Mouse (Mus musculus) heart, embryonic 12.5 days (tissue): Measurements from ENCODE around the gene Cdc40. TPM values are rescaled to one million over a fixed set of nuclear protein-coding genes. Genes with fewer than 3 reads are reported as not detected.
"Not testable (repeated sequence)": the region's sequence is repeated elsewhere in the genome, so short reads cannot be mapped to it uniquely, and the experiment has no call there.

ENCODE experiments used
- ATAC-seq: fragments of 200-750 bp; cut with Nextera tagmentation; 2 replicates; pipeline ENCODE4 v1.8.0; 2017; ENCODE audit warnings: moderate TSS enrichment, moderate library complexity; ENCODE audit not compliant: insufficient number of reproducible peaks, low FRiP score
- H3K27ac ChIP-seq: fragments of 300-500 bp; sonication (generic); 2 replicates; pipeline ENCODE4 v1.5.1; 2016; ENCODE audit warnings: mild to moderate bottlenecking, moderate library complexity; ENCODE audit not compliant: poor library complexity, severe bottlenecking
- H3K27me3 ChIP-seq: fragments of 300-500 bp; sonication (generic); replicated peaks from 2 replicates; pipeline ENCODE4 v1.6.1; 2016; ENCODE audit warnings: mild to moderate bottlenecking, moderate library complexity
- H3K36me3 ChIP-seq: fragments of 300-500 bp; sonication (generic); 2 replicates; pipeline ENCODE4 v1.6.1; 2016; ENCODE audit warnings: mild to moderate bottlenecking, moderate library complexity
- H3K4me1 ChIP-seq: fragments of 300-500 bp; sonication (generic); replicated peaks from 2 replicates; pipeline ENCODE4 v1.6.1; 2016; ENCODE audit warnings: mild to moderate bottlenecking
- H3K4me2 ChIP-seq: fragments of 300-500 bp; sonication (generic); 2 replicates; pipeline ENCODE4 v1.6.1; 2016; ENCODE audit warnings: mild to moderate bottlenecking, moderate library complexity
- H3K4me3 ChIP-seq: fragments of 300-500 bp; sonication (generic); 2 replicates; pipeline ENCODE4 v1.5.1; 2016; ENCODE audit warnings: mild to moderate bottlenecking
- H3K9ac ChIP-seq: fragments of 300-500 bp; sonication (generic); 2 replicates; pipeline ENCODE4 v1.6.1; 2016; ENCODE audit warnings: mild to moderate bottlenecking, moderate library complexity
- H3K9me3 ChIP-seq: fragments of 300-500 bp; sonication (generic); replicated peaks from 2 replicates; pipeline ENCODE4 v1.6.1; 2016; ENCODE audit warnings: mild to moderate bottlenecking, moderate library complexity
- WGBS: fragments of 180-500 bp; shearing (Covaris S2); methylation state at CpG from one replicate; pipeline ENCODE4 v1.1.7; 2016; 5-methylcytosine and 5-hydroxymethylcytosine counted together
- polyA plus RNA-seq: library from polyadenylated mRNA; unstranded; fragments of >200 nt; fragmentation: Nextera tagmentation; extraction: Ambion mirVana; gene quantifications from 2 replicates; pipeline ENCODE4 v1.2.1, GENCODE M21; 2016

The Cdc40 gene
- polyA plus RNA-seq, 1 experiment from 2014 or later, result 25.7 TPM

DNA sequence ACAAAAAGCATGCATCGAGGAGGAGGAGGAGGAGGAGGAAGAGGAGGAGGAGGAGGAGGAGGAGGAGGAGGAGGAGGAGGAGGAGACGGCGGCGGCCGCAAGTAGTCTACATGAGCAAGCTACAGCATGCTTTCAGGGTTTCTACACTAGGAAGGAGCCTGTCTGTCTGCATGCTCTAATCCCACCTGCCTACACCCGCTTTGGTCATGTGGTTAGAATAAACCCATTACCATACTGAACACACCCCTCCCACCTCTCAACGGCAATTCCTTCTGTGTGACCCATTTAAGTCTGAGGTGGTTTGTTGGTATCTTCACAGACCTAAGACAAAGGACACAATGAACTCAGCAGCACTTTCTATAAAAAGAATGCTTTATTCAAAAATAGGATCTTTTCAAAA lies 51.8 kb downstream of the Cdc40 start:
- Histone ChIP-seq H3K9ac (no peak overlapping the region), H3K36me3 (peaks cover 62% of the 10 kb centered on the region), H3K27ac (no peak overlapping the region), H3K9me3 (no peaks in the 10 kb centered on the region), H3K27me3 (no peaks in the 10 kb centered on the region), H3K4me2 (no peak overlapping the region), H3K4me1 (no peaks in the 10 kb centered on the region), H3K4me3 (no peak overlapping the region)
- 89% methylated on average over 5 of the region's 7 CpGs for WGBS
- ATAC-seq, result no peak

DNA sequence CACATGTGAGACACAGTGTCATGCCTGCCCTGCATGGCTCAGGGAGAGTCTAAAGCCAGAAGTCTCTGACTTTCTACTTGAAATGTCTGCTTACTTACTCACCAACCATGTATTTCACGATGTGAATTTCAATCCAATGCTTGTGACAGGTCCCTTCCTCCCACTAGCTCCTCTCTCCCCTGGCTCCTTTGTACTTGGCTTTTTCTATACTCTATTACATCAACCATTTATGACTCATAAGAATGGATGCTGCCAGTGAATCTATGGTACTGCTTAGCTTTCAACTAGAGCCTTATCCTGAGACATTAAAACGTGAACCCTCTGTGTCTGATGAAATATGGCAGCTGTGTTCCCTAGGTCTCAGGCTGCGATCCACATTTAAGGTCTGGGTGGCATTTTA lies 52.8 kb downstream of the Cdc40 start:
- Histone ChIP-seq H3K4me3 (no peak overlapping the region), H3K27me3 (no peaks in the 10 kb centered on the region), H3K9ac (no peak overlapping the region), H3K9me3 (no peaks in the 10 kb centered on the region), H3K27ac (no peak overlapping the region), H3K4me1 (no peaks in the 10 kb centered on the region), H3K4me2 (no peak overlapping the region), H3K36me3 (peaks cover 55% of the 10 kb centered on the region)
- ATAC-seq, result no peak
- WGBS, result 85% methylated on average over 3 of the region's 3 CpGs

DNA sequence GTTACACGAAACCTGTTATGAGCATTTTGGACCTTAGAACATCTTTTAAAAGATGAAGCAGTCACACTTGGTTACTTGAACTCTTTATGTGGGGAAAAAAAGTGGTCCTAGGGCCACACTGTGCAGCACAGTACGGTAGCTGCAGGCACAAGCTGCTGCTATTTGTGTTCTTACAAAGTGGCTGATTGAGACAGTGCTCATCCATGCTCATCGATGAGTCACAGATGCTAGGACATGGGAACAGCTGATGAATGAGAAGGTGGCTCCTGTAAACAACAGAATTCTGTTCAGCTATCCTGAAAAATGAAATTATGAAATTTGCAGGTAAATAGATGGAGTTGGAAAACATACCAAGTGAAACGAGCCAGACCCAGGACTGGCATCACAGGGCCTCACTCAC lies 55.4 kb downstream of the Cdc40 start:
- no peak overlapping the region for H3K27ac ChIP-seq
- no peak overlapping the region for H3K4me3 ChIP-seq
- 86% methylated on average over 4 of the region's 4 CpGs for WGBS
- peaks cover 36% of the 10 kb centered on the region for H3K36me3 ChIP-seq
- no peak overlapping the region for H3K9ac ChIP-seq
- no peaks in the 10 kb centered on the region for H3K9me3 ChIP-seq
- ATAC-seq, result no peak
- no peak overlapping the region for H3K4me2 ChIP-seq
- no peaks in the 10 kb centered on the region for H3K27me3 ChIP-seq
- no peaks in the 10 kb centered on the region for H3K4me1 ChIP-seq

DNA sequence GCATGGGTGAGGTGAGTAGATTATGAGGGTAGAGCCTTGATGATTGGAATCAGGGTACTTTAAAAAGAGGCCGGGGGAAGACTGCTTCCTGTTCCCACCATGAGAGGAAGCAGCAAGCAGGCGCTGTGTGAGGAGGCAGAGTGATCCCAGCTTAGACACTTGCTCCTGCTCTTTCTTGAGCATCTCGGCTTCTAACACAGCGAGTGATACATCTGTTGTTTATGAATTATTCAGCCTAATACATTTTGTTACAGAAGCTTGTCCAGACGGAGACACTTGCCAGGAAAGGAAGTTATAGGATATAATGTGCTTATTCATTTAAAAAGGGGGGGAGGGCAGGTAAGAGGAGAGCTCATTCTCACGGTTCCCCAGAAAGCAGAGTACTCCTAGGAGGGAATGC lies 57.2 kb downstream of the Cdc40 start:
- Histone ChIP-seq H3K27ac (no peak overlapping the region), H3K27me3 (no peaks in the 10 kb centered on the region), H3K4me2 (no peak overlapping the region), H3K9me3 (no peaks in the 10 kb centered on the region), H3K4me1 (no peaks in the 10 kb centered on the region), H3K36me3 (peaks cover 24% of the 10 kb centered on the region), H3K9ac (no peak overlapping the region), H3K4me3 (no peak overlapping the region)
- WGBS, result 78% methylated on average over 6 of the region's 6 CpGs
- no peak for ATAC-seq

DNA sequence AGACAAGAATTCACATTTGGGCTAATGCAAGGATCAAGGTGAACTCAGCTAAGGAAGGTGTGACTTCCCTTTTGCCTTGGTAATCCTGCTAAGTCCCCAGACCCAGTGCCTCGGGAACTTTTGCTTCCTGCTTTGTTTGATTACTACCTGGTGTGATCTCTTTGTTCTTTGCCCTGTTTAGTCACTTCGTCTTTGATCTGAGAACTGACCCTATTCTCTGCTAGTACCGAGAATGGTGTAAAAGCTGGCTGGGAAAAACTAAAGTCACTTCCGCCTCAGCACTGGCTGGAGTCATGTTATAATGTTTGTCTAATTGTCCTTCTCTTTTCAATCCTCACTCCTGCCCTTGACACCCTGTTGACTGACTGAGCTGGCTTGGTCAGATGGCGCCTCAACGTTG lies 66.6 kb downstream of the Cdc40 start:
- no peak for ATAC-seq
- Histone ChIP-seq H3K9me3 (0 out of 2 replicates have a peak, but pooled peaks cover 2% of the 10 kb centered on the region), H3K4me3 (no peak overlapping the region), H3K4me1 (no peaks in the 10 kb centered on the region), H3K4me2 (no peak overlapping the region), H3K36me3 (no peaks in the 10 kb centered on the region), H3K27me3 (no peaks in the 10 kb centered on the region), H3K27ac (no peak overlapping the region), H3K9ac (no peak overlapping the region)
- 49% methylated on average over 6 of the region's 6 CpGs for WGBS

DNA sequence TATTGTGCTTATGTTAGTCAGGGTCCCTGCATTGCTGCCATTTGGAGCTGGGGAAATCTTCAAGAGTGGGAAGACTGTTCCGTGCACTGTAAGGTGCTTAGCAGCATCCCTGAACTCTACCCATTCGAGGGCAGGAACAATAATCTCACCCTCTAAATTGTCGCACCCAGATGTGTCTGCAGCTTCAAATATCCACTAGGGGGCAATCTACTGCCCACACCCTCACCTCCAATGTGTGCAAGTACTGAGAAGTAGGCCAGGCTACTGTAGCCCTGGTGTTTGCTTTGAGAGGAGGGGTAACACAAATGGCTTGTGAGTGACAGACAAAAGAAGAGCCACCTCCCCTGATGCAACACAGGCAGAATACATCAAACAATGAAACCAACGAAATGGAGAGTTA lies 69.5 kb downstream of the Cdc40 start:
- ATAC-seq, result no peak
- WGBS, result 64% methylated on average over 4 of the region's 4 CpGs
- H3K9ac ChIP-seq, result no peak overlapping the region
- no peak overlapping the region for H3K4me2 ChIP-seq
- no peak overlapping the region for H3K4me3 ChIP-seq
- no peaks in the 10 kb centered on the region for H3K4me1 ChIP-seq
- 0 out of 2 replicates have a peak, but pooled peaks cover 2% of the 10 kb centered on the region for H3K9me3 ChIP-seq
- H3K27me3 ChIP-seq, result no peaks in the 10 kb centered on the region
- H3K36me3 ChIP-seq, result no peaks in the 10 kb centered on the region
- no peak overlapping the region for H3K27ac ChIP-seq

DNA sequence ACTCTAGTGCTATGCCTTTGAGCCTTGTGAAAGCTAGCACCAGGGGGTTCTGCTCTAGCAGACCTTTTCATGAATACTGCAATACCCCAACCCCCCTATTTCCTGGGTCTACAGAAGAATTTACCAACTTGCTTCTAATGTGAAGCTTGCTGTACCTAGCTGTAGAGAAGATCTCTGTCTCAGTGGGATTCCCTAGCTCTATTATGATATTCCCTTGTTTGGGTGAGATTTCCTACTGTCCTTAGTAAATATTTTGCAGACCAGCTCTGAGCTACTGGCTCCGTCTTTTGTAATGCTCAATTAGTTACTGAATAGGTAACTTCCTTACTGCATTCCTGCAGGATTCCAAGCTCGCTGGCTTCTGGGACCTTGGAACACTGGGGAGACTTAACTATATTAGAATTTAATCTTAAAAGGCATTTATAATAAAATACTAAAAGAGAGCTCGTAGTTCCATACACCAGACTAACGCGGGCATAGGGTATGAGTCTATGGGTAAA lies 73.7 kb downstream of the Cdc40 start:
- not testable (repeated sequence) for H3K9ac ChIP-seq, ATAC-seq, H3K36me3 ChIP-seq, H3K4me2 ChIP-seq, H3K9me3 ChIP-seq, H3K27ac ChIP-seq, H3K27me3 ChIP-seq, H3K4me3 ChIP-seq, H3K4me1 ChIP-seq
- 45% methylated on average over 5 of the region's 5 CpGs for WGBS

DNA sequence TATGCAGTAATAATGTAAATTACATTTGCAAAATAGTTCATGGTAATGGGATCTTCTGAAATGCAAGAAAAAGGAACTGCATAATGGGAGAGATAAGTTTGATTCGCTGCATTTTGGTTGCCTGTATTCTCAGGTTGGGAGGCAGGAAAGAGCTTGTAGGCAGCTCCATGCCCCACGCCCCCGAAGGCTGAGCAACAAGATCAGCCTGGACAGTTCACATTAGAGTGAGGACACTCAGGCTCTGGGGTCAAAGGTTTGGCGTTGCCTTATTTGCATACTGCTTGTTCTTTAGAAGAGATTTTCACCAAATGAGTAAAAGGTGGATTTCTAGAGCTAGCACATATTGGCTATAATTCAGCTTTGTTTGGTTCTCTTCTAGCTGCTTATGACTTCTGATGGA lies 76.9 kb downstream of the Cdc40 start:
- Histone ChIP-seq H3K9me3 (no peaks in the 10 kb centered on the region), H3K27me3 (no peaks in the 10 kb centered on the region), H3K4me1 (peaks cover 4% of the 10 kb centered on the region; the same call in 1 of the 2 replicates), H3K9ac (no peak overlapping the region), H3K36me3 (no peaks in the 10 kb centered on the region), H3K4me2 (no peak overlapping the region), H3K4me3 (no peak overlapping the region), H3K27ac (no peak overlapping the region)
- ATAC-seq, result no peak
- 78% methylated on average over 4 of the region's 4 CpGs for WGBS

DNA sequence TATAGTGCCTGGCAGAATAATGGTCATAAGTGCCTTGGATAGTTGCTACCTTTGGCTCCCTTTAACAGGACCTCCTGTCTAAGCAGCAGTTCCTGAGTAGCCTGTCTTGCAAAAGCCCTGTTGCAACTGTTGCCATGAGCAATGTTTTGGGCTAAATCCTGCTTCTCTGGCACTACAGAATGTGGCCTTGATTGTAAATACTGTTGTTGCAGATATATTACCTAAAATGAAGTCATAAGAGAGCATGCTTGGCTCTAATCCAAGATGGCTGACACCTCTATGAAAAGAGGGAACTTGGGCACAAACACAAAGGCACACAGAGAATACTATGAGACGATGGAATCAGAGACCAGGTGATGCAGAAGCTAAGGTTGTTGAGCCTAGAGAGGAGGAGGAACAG lies 77.9 kb downstream of the Cdc40 start:
- Histone ChIP-seq H3K4me2 (no peak overlapping the region), H3K27me3 (no peaks in the 10 kb centered on the region), H3K27ac (no peak overlapping the region), H3K4me3 (no peak overlapping the region), H3K9me3 (no peaks in the 10 kb centered on the region), H3K9ac (no peak overlapping the region), H3K4me1 (peaks cover 4% of the 10 kb centered on the region; the same call in 1 of the 2 replicates), H3K36me3 (no peaks in the 10 kb centered on the region)
- no peak for ATAC-seq
- WGBS, result 67% methylated on average over 1 of the region's 1 CpGs

DNA sequence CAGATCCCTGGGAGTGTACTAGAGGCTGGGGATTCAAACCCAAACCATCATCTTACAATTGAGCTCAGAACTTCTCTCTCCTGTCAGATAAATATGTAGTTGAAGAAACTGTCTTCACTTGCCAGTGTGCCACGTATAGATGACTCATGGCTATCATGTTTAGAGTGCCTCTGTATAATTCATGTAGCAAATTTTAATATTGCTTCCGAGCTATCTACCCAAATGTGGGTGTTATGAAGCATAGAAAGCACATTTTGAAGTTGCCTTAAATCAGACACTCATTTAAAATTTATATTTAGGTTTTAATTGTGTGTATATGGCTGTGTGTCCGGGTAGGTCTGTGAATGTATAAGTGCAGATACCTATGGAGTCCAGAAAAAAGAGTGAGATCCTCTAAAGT lies 91.0 kb downstream of the Cdc40 start:
- ATAC-seq, result no peak
- no peaks in the 10 kb centered on the region for H3K27me3 ChIP-seq
- H3K27ac ChIP-seq, result no peak overlapping the region

DNA sequence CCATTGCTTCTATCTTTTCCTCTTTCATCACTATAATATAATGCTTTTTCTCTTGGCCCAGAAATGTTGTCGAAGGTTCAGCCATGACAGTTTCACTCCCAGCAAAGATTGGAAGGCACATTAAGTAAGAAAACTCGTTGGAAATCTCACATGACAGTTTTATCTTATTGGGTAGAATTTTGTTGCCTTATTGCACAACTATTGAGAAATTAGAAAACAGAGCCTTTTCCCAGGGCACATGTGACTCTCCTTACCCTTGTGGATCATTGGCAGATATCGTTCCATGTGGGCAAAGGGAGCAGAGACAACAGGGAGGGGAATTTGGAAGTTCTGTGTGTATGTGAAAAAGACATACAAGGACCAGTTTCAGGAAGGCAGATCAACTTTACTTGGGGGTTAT lies 92.7 kb downstream of the Cdc40 start:
- Histone ChIP-seq H3K4me2 (no peak overlapping the region), H3K9me3 (peaks cover 5% of the 10 kb centered on the region; the same call in 1 of the 2 replicates), H3K27ac (no peak overlapping the region), H3K4me1 (no peaks in the 10 kb centered on the region), H3K27me3 (no peaks in the 10 kb centered on the region), H3K9ac (no peak overlapping the region), H3K36me3 (no peaks in the 10 kb centered on the region), H3K4me3 (no peak overlapping the region)
- no peak for ATAC-seq
- 65% methylated on average over 3 of the region's 3 CpGs for WGBS

More for the DNA sequence above, 91.0 kb downstream of the Cdc40 start:
- Histone ChIP-seq H3K4me2 (no peak overlapping the region), H3K9ac (no peak overlapping the region), H3K36me3 (no peaks in the 10 kb centered on the region), H3K9me3 (peaks cover 3% of the 10 kb centered on the region), H3K4me1 (no peaks in the 10 kb centered on the region), H3K4me3 (no peak overlapping the region)
- WGBS, result 74% methylated on average over 3 of the region's 3 CpGs
